Comparison of ENCODE assay signal across 16 mouse cellular contexts in the genomic region with DNA sequence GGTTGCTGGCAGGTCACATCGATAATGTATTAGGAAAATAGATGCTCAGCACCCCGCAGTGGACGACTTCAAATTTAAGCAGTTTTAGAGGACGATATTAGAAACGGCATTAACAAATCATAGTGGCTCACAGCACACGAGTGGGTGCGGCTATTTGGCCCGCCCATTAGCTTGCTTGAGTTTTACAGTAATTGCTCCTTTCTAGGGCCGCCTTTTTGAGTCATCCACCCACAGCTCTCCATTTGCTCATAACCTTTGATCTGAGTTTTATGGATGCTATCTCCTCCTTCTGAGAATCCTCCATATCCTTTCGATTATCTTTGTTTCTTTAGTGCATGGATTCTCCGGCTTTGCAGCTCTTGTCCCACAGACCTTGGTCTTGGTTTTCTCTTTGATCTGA.
A peak's percentile ranks its signal among the peaks of the same experiment; 100 is the strongest.
DNase-seq lines count a peak whose midpoint lies in the region; ATAC-seq and TF ChIP-seq lines count a peak whose summit lies in the region.
"Had no signal": no experiment of that assay in that cellular context is flagged by ENCODE, and none has a peak within 500 bp of the region (broad histone marks: within the 10 kb centered on the region; RNA-seq: fewer than 3 reads in every experiment).

No protein-coding gene starts in this region.

- H3K9me3 ChIP-seq in forebrain, postnatal 0 days (ENCODE audit: low read length) = no peaks in the 10 kb centered on the region
- no peaks in the 10 kb centered on the region for H3K9me3 ChIP-seq in forebrain, embryonic 13.5 days (replicated peaks)
- H3K9me3 ChIP-seq: embryonic facial prominence, embryonic 10.5 days; hindbrain, embryonic 12.5 days; stomach, embryonic 15.5 days had no signal

- H3K9ac ChIP-seq in forebrain, postnatal 0 days = no peak overlapping the region
- no peak overlapping the region for H3K9ac ChIP-seq in forebrain, embryonic 13.5 days
- H3K9ac ChIP-seq: hindbrain, embryonic 12.5 days; stomach, embryonic 15.5 days had no signal

- H3K4me3 ChIP-seq in forebrain, postnatal 0 days (ENCODE audit: low read depth, low read length) = no peak overlapping the region
- H3K4me3 ChIP-seq in forebrain, embryonic 13.5 days = no peak overlapping the region
- no peak overlapping the region for H3K4me3 ChIP-seq in myocyte
- H3K4me3 ChIP-seq: embryonic facial prominence, embryonic 10.5 days; erythroblast, embryonic 14.5 days; gastrocnemius, adult 2 months; heart, adult 2 months; hindbrain, embryonic 12.5 days; stomach, embryonic 15.5 days had no signal

- no peak for TF ChIP-seq CTCF in forebrain, postnatal 0 days (IDR thresholded peaks at IDR 0.05; ENCODE audit: low read depth)

- H3ac ChIP-seq in myocyte (ENCODE audit: control insufficient read depth, insufficient read length) = no peak overlapping the region

- no peaks in the 10 kb centered on the region for H3K4me1 ChIP-seq in forebrain, postnatal 0 days (ENCODE audit: insufficient read depth)
- H3K4me1 ChIP-seq in forebrain, embryonic 13.5 days = peaks cover 6% of the 10 kb centered on the region; the same call in 1 of the 2 replicates

- H3K36me3 ChIP-seq in forebrain, postnatal 0 days (ENCODE audit: insufficient read depth) = no peaks in the 10 kb centered on the region
- no peaks in the 10 kb centered on the region for H3K36me3 ChIP-seq in forebrain, embryonic 13.5 days (ENCODE audit: poor library complexity, severe bottlenecking)
- no peaks in the 10 kb centered on the region for H3K36me3 ChIP-seq in myocyte (ENCODE audit: control insufficient read depth, insufficient read depth)
- H3K36me3 ChIP-seq: embryonic facial prominence, embryonic 10.5 days; hindbrain, embryonic 12.5 days; stomach, embryonic 15.5 days had no signal

- H3K27ac ChIP-seq in forebrain, postnatal 0 days (ENCODE audit: low read depth, low read length) = no peak overlapping the region
- H3K27ac ChIP-seq in forebrain, embryonic 13.5 days = no peak overlapping the region
- H3K27ac ChIP-seq: embryonic facial prominence, embryonic 10.5 days; heart, adult 2 months; hindbrain, embryonic 12.5 days; macrophage; stomach, embryonic 15.5 days had no signal

- no peak for DNase-seq in forebrain, postnatal 0 days
- DNase-seq in 3T3-L1 (ENCODE audit: low read depth, low spot score) = peak; percentile 22
- DNase-seq in brain, adult 2 months (ENCODE audit: low read depth, low spot score) = peak; percentile 50
- no peak for DNase-seq in embryo, embryonic 11 days
- DNase-seq in layer of hippocampus, adult 9-10 months (ENCODE audit: low spot score) = no peak

- no peak for TF ChIP-seq POLR2A in myocyte (IDR thresholded peaks at IDR 0.05; ENCODE audit: insufficient read length, low read depth)

- peak; percentile 32; the same call in 1 of the 2 replicates for ATAC-seq in forebrain, postnatal 0 days
- no peak for ATAC-seq in forebrain, embryonic 13.5 days

- H3K27me3 ChIP-seq in forebrain, postnatal 0 days (ENCODE audit: insufficient read depth, low read length) = no peaks in the 10 kb centered on the region
- no peaks in the 10 kb centered on the region for H3K27me3 ChIP-seq in forebrain, embryonic 13.5 days
- H3K27me3 ChIP-seq in myocyte (ENCODE audit: control insufficient read depth, insufficient read depth, insufficient read length) = no peaks in the 10 kb centered on the region
- H3K27me3 ChIP-seq: hindbrain, embryonic 12.5 days; stomach, embryonic 15.5 days had no signal

- no peak overlapping the region for H3K4me2 ChIP-seq in forebrain, postnatal 0 days (ENCODE audit: low read depth)
- H3K4me2 ChIP-seq in forebrain, embryonic 13.5 days = no peak overlapping the region
- peak overlapping the region; percentile 80 for H3K4me2 ChIP-seq in myocyte (ENCODE audit: low read depth)
- H3K4me2 ChIP-seq: hindbrain, embryonic 12.5 days; liver, embryonic 11.5 days; midbrain, embryonic 11.5 days; stomach, embryonic 15.5 days had no signal

- no peaks in the 10 kb centered on the region for H3K79me2 ChIP-seq in myocyte (ENCODE audit: control insufficient read depth, insufficient read depth)

- WGBS in forebrain, postnatal 0 days = 85% methylated on average over 11 of the region's 11 CpGs
- WGBS in forebrain, embryonic 13.5 days = 90% methylated on average over 11 of the region's 11 CpGs

TF ChIP-seq in myocyte, 11 proteins besides CTCF, POLR2A, EP300 and RAD21:
- TF ChIP-seq USF1 (IDR thresholded peaks at IDR 0.05; ENCODE audit: low read depth) (no peak), REST (IDR thresholded peaks at IDR 0.05; ENCODE audit: insufficient read depth, insufficient read length) (no peak), MYOG (IDR thresholded peaks at IDR 0.05; ENCODE audit: control insufficient read depth in 1 of 3, insufficient read depth in 1 of 3, insufficient read length in 2 of 3, low read depth in 2 of 3) (no peak), SRF (IDR thresholded peaks at IDR 0.05; ENCODE audit: control insufficient read depth, insufficient read length, low read depth) (no peak), TCF12 (IDR thresholded peaks at IDR 0.05; ENCODE audit: insufficient read depth, poor library complexity, severe bottlenecking) (no peak), CEBPB (IDR thresholded peaks at IDR 0.05; ENCODE audit: insufficient read depth, poor library complexity, severe bottlenecking) (no peak), MYOD1 (IDR thresholded peaks at IDR 0.05; ENCODE audit: control insufficient read depth in 1 of 3, insufficient read length in 2 of 3, low read depth in 2 of 3) (no peak), TCF3 (IDR thresholded peaks at IDR 0.05; ENCODE audit: insufficient read length, low read depth) (no peak)

Comparison
In these comparisons a context has a peak if more than half of its experiments do, and no peak if none do; other contexts are left out.
1. DNase-seq: peak in 3T3-L1 (single experiment) and brain, adult 2 months (single experiment); none in forebrain, postnatal 0 days (single experiment), embryo, embryonic 11 days (single experiment) and layer of hippocampus, adult 9-10 months (single experiment).